Mouse (Mus musculus) 3T3-L1 (cell line): ENCODE results near the gene Thumpd3.
A peak's percentile ranks its signal among the peaks of the same experiment; 100 is the strongest.

Experiments used
- DNase-seq: peaks from one replicate; pipeline ENCODE4 v3.0.0-alpha.2; 2015; ENCODE audit warnings: low read depth, low spot score

The Thumpd3 gene

DNA sequence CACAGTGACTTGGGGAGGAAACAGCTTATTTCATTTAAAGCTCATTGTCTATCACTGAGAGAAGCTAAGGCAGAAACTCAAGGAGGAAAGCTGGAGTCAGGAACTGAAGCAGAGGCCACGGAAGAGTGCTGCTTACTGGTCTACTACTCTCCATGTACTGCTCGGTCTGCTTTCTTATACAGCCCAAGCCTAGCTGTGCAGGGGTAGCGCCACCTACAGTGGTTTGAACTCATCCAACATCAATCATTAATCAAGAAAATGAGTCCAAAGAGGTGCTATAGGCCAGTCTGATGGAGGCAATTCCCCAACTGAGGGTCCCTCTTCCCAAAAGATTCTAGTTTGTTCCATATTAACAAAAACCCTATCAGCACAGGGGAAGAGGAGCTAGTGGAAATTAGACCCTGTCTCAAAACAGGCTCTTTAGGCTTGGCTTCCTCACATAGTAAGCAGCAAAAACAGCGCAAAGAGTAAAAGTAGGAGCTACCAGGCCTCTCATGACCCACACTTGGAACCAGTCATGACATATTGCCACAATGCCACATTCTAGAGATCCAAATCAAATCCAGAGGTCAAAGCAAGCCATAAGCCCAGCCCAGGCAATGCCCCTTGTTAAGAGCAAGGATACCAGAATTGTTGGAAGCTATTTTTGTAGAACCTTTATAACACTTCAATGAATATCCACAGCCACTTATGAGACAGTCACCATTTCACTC, 9.4 kb upstream of the Thumpd3 start:
- DNase-seq = no peak

DNA sequence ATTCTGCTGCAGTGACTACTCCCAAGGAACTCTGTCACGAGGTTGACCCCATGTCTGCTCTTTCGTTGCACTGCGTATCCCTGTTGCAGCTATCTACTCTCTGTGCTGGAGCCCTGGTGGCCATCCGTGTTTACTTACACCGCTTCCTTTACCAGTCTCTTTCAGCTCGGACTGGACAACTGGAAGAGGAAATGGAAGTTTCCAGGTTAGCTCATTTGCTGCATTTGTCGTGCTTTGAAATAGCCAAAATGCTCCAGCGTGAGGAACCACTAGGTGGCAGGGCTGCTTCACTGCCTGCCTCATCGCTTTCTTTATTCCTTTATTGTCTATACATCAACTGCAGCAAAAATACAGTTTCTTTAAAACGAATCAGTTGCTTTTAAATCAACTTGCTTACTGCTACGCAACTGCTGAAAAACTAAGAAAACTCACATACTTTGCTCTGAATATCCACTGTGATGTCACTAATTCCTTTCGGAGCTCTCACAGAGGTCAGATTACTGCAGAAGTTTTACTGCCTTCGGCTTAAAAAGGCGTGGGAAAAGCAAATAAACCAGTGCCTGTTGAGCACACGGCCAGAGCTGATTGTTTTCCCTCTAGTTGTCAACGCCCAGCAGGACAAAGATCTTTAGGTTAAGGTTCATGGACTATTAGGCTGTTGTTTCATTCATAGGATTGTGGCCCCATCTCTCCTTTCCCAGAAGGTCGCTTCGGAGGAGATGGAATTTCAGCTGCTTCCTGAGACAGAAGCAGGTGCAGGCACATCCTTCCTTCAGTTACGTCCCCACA, 7.9 kb upstream of the Thumpd3 start:
- peak; percentile 87 for DNase-seq

- DNase-seq = no peak
Observed at GRCm38 (mm10) chr6:113038735-113039058, 7.3 kb upstream of the Thumpd3 start.

DNA sequence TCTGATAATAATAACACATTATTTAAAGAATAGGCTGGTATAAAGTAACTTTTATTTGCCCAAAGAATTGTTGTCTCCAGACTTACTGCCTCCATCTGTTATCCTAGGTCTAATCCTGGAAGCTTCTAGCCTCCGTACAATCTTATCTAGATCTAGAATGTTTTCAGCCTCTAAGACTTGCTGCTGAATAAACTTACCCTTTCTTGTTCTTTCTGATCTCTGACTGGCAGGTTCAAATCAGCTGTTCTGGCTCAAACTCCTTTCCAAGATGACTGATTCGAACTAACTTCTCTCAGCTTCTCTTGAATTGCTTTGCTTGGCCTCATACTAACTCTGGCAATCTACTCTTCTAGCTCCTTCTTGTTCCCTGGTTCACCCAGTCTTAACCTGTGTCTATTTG, 5.7 kb upstream of the Thumpd3 start:
- DNase-seq = no peak

- DNase-seq = no peak
Observed at GRCm38 (mm10) chr6:113041215-113041990, 4.6 kb upstream of the Thumpd3 start.

DNA sequence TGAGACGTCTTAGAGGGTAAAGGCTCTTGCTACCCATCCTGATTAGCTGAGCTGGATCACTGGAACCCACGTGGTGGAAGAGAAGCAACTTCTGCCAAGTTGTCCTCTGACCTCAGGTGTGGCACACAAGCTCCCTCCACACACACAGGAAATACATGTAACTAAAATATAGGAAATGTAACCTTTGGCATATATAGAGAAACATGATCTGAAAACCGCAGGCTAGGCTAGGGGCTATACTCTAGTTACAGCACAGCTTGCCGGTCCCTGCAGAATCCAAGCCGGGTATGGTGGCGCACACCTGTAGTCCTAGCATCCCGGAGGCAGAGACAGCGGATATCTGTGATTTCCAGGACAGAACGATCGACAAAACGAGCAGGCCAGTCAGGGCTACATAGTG, 450 bp upstream of the Thumpd3 start:
- peak; percentile 51 for DNase-seq

GRCm38 (mm10) chr6:113047016-113047746, 1.2 kb downstream of the Thumpd3 start:
- peak; percentile 45 for DNase-seq

- no peak for DNase-seq
Observed at GRCm38 (mm10) chr6:113048371-113048770, 2.3 kb downstream of the Thumpd3 start.

GRCm38 (mm10) chr6:113049159-113049558, 3.1 kb downstream of the Thumpd3 start:
- no peak for DNase-seq

- peak; percentile 29 for DNase-seq
Observed at GRCm38 (mm10) chr6:113052972-113053371, 6.9 kb downstream of the Thumpd3 start.

DNA sequence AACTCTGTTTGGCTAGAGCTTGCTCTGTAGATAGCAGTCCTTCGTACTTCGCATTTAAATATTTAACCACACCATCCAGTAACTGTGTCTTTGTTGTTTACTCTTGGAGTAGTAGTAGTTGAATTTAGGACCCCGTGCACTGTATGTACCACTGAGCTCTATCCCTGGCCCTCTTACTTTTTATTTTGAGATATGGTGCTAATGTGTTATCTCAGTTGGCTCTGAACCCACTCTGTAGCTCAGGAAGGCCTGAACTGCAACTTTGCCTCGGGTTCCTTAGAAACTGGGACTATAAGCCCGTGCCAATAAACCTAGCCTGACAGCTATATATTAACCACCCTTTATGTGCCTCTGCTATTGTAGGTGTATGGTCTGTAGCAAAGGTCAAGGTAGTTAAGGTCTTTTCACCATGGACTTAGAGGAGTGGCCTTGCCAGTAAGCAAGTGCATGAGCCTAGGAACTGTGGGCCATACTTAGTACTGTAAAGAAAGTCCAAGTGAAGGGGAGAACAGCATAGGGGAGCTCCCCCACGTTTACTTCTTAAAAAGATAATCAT, 8.6 kb downstream of the Thumpd3 start:
- DNase-seq = no peak

DNA sequence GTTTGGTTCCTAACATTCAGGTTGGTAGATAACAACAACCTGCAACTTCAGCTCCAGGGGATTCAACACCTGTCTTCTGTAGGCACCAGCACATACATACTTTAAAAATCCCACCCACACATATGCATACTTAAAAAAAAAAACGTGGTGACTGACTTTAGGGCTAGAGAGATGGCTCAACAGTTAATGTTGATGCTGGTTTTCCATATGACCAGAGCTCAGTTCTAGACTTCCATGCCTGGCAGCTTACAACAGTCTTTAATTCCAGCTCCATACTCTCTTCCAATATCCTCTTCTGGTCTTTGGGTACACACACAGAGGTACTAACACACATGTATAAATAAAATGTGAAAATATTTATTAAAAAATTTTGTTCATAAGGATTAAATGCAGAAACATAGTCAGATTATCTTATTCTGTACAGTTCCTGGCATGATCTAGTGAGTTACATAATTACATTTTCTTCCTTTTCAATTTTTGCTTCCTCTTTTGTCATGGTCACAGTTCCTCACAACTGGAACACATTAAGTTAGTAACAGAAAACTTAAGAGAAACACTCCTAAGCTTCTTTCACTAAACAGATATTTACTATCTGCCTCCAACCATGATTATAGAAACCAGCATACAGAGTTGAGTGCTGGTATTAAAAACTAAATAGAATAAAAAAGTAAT, 15.0 kb downstream of the Thumpd3 start:
- no peak for DNase-seq

- peak; percentile 57 for DNase-seq
Observed at GRCm38 (mm10) chr6:113062253-113062652, 16.2 kb downstream of the Thumpd3 start.

DNA sequence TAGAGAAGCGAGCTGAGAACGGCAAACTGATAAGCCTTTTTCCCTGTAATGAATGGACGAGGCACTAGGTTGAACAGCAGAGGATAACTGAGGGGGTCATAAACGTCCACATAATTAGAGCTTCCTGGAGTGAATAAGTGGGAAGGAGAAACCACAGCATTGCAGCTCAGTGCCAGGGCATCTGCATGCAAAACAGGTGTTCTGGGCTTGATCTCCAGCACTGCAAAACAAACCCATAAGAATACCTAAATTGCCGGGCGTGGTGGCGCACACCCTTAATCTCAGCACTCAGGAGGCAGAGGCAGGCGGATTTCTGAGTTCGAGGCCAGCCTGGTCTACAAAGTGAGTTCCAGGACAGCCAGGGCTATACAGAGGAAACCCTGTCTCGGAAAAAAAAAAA, 17.3 kb downstream of the Thumpd3 start:
- no peak for DNase-seq

DNA sequence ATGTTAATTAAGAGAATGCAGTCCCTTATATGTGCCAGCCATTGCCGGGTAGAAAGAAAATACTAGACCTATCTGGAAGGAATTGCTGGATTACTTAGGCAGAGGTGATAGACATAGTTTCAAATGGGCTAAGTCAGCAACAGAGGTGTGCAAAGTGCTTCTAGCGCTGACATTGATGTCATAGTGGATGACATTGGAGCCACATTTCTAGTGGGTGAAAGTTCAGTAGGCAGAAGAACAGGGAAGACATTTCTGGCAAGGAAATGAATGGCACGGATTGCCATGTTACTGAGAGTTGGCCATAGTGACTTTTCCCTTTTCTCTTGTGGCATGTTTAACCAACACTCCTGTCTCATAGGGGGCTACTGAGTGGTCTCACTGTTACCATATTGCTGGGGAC, 19.2 kb downstream of the Thumpd3 start:
- DNase-seq = no peak

- no peak for DNase-seq
Observed at GRCm38 (mm10) chr6:113069154-113069553, 23.1 kb downstream of the Thumpd3 start.

DNA sequence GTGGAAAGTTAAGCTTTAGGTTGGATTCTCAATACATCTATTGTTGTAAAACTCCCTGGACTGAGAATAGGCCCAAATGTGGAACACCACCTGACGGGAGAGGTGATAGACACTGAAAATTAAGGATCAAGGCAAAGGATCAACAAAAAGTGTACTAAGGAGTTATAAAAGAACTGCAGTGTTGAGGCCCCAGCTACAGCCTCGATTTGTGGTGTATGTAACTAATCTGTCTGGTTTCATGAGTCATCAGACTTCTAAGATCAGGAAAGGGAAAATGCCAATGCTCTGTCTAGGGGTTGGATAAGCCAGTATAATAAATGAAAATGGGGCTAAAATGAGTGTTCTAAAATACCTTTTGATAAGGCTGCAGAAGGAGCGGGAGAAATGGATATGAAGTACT, 29.2 kb downstream of the Thumpd3 start:
- peak; percentile 82 for DNase-seq

DNA sequence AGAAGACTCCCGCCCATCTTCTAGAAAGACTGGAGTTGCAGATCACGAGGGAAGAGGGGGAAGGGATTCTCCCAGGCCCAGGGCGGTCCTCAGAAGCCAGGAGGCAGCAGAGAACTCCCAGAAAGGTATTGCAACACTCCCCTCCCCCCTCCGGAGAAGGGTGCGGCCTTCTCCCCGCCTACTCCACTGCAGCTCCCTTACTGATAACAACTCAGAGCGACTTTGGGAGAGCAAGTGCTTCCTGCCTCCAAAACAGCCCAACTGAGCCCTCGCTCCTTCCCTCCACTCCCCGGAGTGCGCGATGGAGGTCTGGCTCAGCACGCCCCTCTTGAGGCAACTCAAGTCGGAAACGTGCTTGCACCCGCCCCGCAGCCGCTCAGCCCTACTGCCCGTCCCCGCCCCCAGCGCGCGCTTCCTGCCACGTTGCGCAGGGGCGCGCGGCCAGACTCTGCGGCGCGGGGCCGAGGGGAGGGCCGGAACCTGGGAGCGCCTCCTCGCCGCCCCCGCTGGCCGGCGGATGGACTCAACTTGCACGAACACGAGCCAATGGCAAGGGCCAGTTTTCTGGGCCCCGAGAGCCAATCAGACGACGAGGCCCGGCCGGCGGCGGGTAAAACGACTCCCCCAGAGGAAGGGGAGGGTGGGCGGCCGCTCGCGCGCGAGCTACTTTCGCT, 30.1 kb downstream of the Thumpd3 start:
- peak; percentile 99 for DNase-seq

DNA sequence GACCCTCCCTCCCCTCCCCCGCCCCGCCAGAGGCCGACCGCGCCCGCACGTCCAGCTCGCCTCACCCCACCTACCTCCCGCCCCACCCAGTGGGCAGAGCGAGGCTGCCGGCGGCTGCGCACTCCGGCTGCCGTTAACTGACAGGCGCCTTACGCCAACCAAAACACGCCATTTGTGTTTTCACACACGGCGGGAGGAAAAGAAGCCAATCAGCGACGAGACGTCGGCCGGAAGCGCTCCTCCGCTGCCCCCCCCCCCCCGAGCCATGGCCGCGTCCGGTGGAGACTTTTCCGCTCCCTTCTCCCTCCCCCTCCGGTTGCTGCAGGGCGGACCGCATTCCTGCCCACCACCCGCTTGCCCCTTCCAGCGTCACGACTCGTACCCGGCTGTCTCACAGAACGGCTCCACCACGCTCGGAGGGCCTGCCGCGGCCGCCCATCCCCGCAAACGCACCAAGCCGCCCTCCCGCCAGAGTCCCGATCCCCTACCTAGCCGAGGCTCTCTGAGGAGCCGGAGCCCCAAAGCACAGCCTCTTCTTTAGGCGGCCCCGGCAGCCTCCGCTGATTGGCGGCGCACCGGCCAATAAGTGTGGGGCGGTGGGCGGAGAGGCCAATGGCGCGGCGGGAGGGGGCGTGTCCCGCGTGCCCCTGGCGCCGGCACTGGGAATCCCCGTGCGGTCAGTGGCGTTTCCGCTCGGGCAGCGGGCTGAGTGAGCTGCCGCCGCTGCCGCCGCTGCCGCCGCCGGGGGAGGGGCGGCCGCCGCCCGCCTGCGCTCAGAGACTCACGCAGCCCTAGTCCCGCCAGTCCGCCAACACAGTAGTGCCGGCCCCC, 30.9 kb downstream of the Thumpd3 start, which contains the start of gene Setd5:
Gene Setd5, plus strand, starts transcription at position 680 of the 831 bp plus-strand sequence.
- DNase-seq = peak; percentile 94
